Mouse (Mus musculus) lung, postnatal 0 days (tissue): Measurements from ENCODE around the gene Ergic1.

ENCODE experiments used
- CTCF ChIP-seq: IDR thresholded peaks from 2 replicates; pipeline ENCODE4 v1.5.1; 2016; ENCODE audit warnings: antibody characterized with exemption, mild to moderate bottlenecking
- EP300 ChIP-seq: IDR thresholded peaks from 2 replicates; pipeline ENCODE4 v1.6.1; 2016; ENCODE audit warnings: antibody characterized with exemption, mild to moderate bottlenecking, control low read depth

GRCm38 (mm10) chr17:26564439-26564838, 3.1 kb downstream of the Ergic1 start:
- TF ChIP-seq CTCF (no peak), EP300 (no peak)
